Mouse (Mus musculus) CH12.LX (cell line): ENCODE measurements around the gene March10. TPM values are rescaled to one million over a fixed set of nuclear protein-coding genes. Genes with fewer than 3 reads are reported as not detected.

ENCODE experiments used
- DNase-seq: peaks from one replicate; pipeline ENCODE4 v3.0.0-alpha.2; 2013; ENCODE audit errors: extremely low read depth
- H3K27ac ChIP-seq: 2 replicates; pipeline ENCODE4 v1.5.1; 2012; ENCODE audit warnings: low read depth, mild to moderate bottlenecking, control low read depth, moderate library complexity; ENCODE audit not compliant: insufficient read depth
- H3K27me3 ChIP-seq: replicated peaks from 2 replicates; pipeline ENCODE3; 2012; ENCODE audit warnings: inconsistent platforms
- H3K36me3 ChIP-seq, 2 experiments: replicated peaks in 1 of 2; 2 replicates each; pipeline versions ENCODE3 to v1.6.1; 2012; ENCODE audit warnings: inconsistent platforms in 1 of 2, low read length in 1 of 2, mild to moderate bottlenecking in 1 of 2, mixed read lengths in 1 of 2, moderate library complexity in 1 of 2; ENCODE audit not compliant: control insufficient read depth in 1 of 2, insufficient read depth in 1 of 2
- H3K4me1 ChIP-seq, 2 experiments: 2 replicates each; pipeline ENCODE4 v1.6.1; 2012; ENCODE audit warnings: inconsistent platforms in 1 of 2, moderate library complexity in 1 of 2; ENCODE audit not compliant: insufficient read depth in 2 of 2, control insufficient read depth in 1 of 2
- H3K4me2 ChIP-seq: 2 replicates; pipeline ENCODE4 v1.6.1; 2012; ENCODE audit warnings: low read depth, mild to moderate bottlenecking, control low read depth; ENCODE audit not compliant: poor library complexity, insufficient read depth, severe bottlenecking
- H3K4me3 ChIP-seq, 3 experiments: fragments of 150-350 bp in 1 of 3; sonication (generic) in 1 of 3; replicated peaks in 1 of 3; 2 replicates each; pipeline versions ENCODE3 to v1.5.1; 2011 to 2012; ENCODE audit warnings: low read depth in 2 of 3, low read length in 2 of 3, mild to moderate bottlenecking in 2 of 3, moderate library complexity in 2 of 3, control low read depth in 1 of 3, improper control_type of control experiment in 1 of 3, inconsistent platforms in 1 of 3, mixed read lengths in 1 of 3; ENCODE audit not compliant: poor library complexity in 1 of 3
- H3K79me2 ChIP-seq: replicated peaks from 2 replicates; pipeline ENCODE4 v1.6.1; 2012; ENCODE audit warnings: mild to moderate bottlenecking, moderate library complexity; ENCODE audit not compliant: control insufficient read depth, poor library complexity, insufficient read depth, severe bottlenecking; ENCODE audit errors: extremely low read depth
- H3K9ac ChIP-seq: 2 replicates; pipeline ENCODE4 v1.6.1; 2012; ENCODE audit warnings: low read depth, mild to moderate bottlenecking, control low read depth, moderate library complexity; ENCODE audit not compliant: insufficient read depth
- H3K9me3 ChIP-seq: replicated peaks from 2 replicates; pipeline ENCODE3; 2012; ENCODE audit warnings: low read length, inconsistent platforms, mixed read lengths
- E2F4 ChIP-seq: IDR thresholded peaks from 2 replicates; pipeline ENCODE4 v1.6.1; 2011; ENCODE audit warnings: low read depth, low read length, improper control_type of control experiment; ENCODE audit not compliant: insufficient replicate concordance
- ETS1 ChIP-seq: conservative IDR thresholded peaks from 2 replicates; pipeline ENCODE4 v1.6.1; 2012; ENCODE audit warnings: low read depth, mild to moderate bottlenecking, inconsistent platforms, low read length, improper control_type of control experiment, moderate library complexity
- GABPA ChIP-seq: IDR thresholded peaks from 2 replicates; pipeline ENCODE4 v1.6.1; 2012; ENCODE audit warnings: low read depth, low read length, improper control_type of control experiment, inconsistent platforms; ENCODE audit not compliant: insufficient replicate concordance
- HCFC1 ChIP-seq: IDR thresholded peaks from 2 replicates; pipeline ENCODE4 v1.6.1; 2012; ENCODE audit warnings: low read depth, mild to moderate bottlenecking, inconsistent platforms, low read length, improper control_type of control experiment
- IRF4 ChIP-seq: IDR thresholded peaks from 2 replicates; pipeline ENCODE4 v1.6.1; 2014; ENCODE audit warnings: low read depth, mild to moderate bottlenecking, inconsistent platforms, low read length, improper control_type of control experiment
- JUN ChIP-seq: IDR thresholded peaks from 2 replicates; pipeline ENCODE4 v1.6.1; 2011; ENCODE audit warnings: low read depth, mild to moderate bottlenecking, low read length, improper control_type of control experiment, moderate library complexity; ENCODE audit not compliant: insufficient read depth
- JUND ChIP-seq: conservative IDR thresholded peaks from 2 replicates; pipeline ENCODE4 v1.6.1; 2011; ENCODE audit warnings: low read depth, low read length, improper control_type of control experiment
- MAFK ChIP-seq: IDR thresholded peaks from 2 replicates; pipeline ENCODE4 v1.6.1; 2011; ENCODE audit warnings: low read length, improper control_type of control experiment; ENCODE audit not compliant: insufficient replicate concordance
- MAX ChIP-seq: IDR thresholded peaks from 2 replicates; pipeline ENCODE4 v1.6.1; 2011; ENCODE audit warnings: low read length, improper control_type of control experiment
- MEF2A ChIP-seq: IDR thresholded peaks from 2 replicates; pipeline ENCODE4 v1.6.1; 2014; ENCODE audit warnings: low read depth, mild to moderate bottlenecking, inconsistent platforms, low read length, improper control_type of control experiment, borderline replicate concordance
- MXI1 ChIP-seq: IDR thresholded peaks from 2 replicates; pipeline ENCODE4 v1.6.1; 2011; ENCODE audit warnings: mild to moderate bottlenecking, low read depth, low read length, improper control_type of control experiment
- NRF1 ChIP-seq: IDR thresholded peaks from 2 replicates; pipeline ENCODE4 v1.6.1; 2014; ENCODE audit warnings: low read depth, mild to moderate bottlenecking, inconsistent platforms, low read length, improper control_type of control experiment, moderate library complexity
- POLR2A ChIP-seq: IDR thresholded peaks from 2 replicates; pipeline ENCODE4 v1.6.1; 2011; ENCODE audit warnings: low read depth, mild to moderate bottlenecking, improper control_type of control experiment, low read length
- RCOR1 ChIP-seq: conservative IDR thresholded peaks from 2 replicates; pipeline ENCODE4 v1.6.1; 2012; ENCODE audit warnings: low read depth, mild to moderate bottlenecking, inconsistent platforms, low read length, improper control_type of control experiment
- SIN3A ChIP-seq: IDR thresholded peaks from 2 replicates; pipeline ENCODE4 v1.6.1; 2012; ENCODE audit warnings: low read length, improper control_type of control experiment, inconsistent platforms
- TCF12 ChIP-seq: IDR thresholded peaks from 2 replicates; pipeline ENCODE4 v1.6.1; 2014; ENCODE audit warnings: low read depth, mild to moderate bottlenecking, inconsistent platforms, low read length, improper control_type of control experiment
- UBTF ChIP-seq: IDR thresholded peaks from 2 replicates; pipeline ENCODE4 v1.6.1; 2012; ENCODE audit warnings: low read depth, mild to moderate bottlenecking, inconsistent platforms, low read length, improper control_type of control experiment, moderate library complexity
- USF1 ChIP-seq: IDR thresholded peaks from 2 replicates; pipeline ENCODE4 v1.6.1; 2014; ENCODE audit warnings: low read depth, mild to moderate bottlenecking, inconsistent platforms, low read length, improper control_type of control experiment
- USF2 ChIP-seq: conservative IDR thresholded peaks from 2 replicates; pipeline ENCODE4 v1.6.1; 2011; ENCODE audit warnings: low read depth, low read length, improper control_type of control experiment
- ZKSCAN1 ChIP-seq: IDR thresholded peaks from 2 replicates; pipeline ENCODE4 v1.6.1; 2012; ENCODE audit warnings: low read depth, inconsistent platforms, low read length, improper control_type of control experiment, borderline replicate concordance
- ZMIZ1 ChIP-seq: IDR thresholded peaks from 2 replicates; pipeline ENCODE4 v1.6.1; 2012; ENCODE audit warnings: low read depth, mild to moderate bottlenecking, inconsistent platforms, low read length, improper control_type of control experiment
- ZNF384 ChIP-seq: IDR thresholded peaks from 2 replicates; pipeline ENCODE4 v1.6.1; 2012; ENCODE audit warnings: low read depth, low read length, improper control_type of control experiment, inconsistent platforms
- dilution Hi-C: fragments of 300-500 bp; cut with MboI; formaldehyde crosslinking; loops from 2 replicates; pipeline ENCODE4 v1.14.3; 2020; ENCODE audit warnings: low sequenced_read_pairs; ENCODE audit not compliant: extremely low pct_unique_long_range_greater_than_20kb, extremely low pct_ligation_motif_present
- in situ Hi-C: fragments of 300-500 bp; cut with MboI; formaldehyde crosslinking; loops from 3 replicates; pipeline ENCODE4 v1.14.3; 2019; ENCODE audit warnings: low sequenced_read_pairs, low pct_ligation_motif_present, low pct_unique_long_range_greater_than_20kb, mixed read lengths
- polyA plus RNA-seq: library from polyadenylated mRNA; unstranded; fragments of >175 nt; gene quantifications from 2 replicates; pipeline ENCODE4 v1.2.1, GENCODE M21; 2012; ENCODE audit warnings: low read depth; ENCODE audit not compliant: insufficient read length
- total RNA-seq, 2 experiments: library from RNA; depleted of rRNA; stranded (reverse); fragments of 300-350 nt in 1 of 2; fragments of >200 nt in 1 of 2; gene quantifications; 2 replicates each; pipeline ENCODE4 v1.2.3; 2012 to 2014

Gene March10
- total and polyA plus RNA-seq, 3 experiments, result not detected

DNA sequence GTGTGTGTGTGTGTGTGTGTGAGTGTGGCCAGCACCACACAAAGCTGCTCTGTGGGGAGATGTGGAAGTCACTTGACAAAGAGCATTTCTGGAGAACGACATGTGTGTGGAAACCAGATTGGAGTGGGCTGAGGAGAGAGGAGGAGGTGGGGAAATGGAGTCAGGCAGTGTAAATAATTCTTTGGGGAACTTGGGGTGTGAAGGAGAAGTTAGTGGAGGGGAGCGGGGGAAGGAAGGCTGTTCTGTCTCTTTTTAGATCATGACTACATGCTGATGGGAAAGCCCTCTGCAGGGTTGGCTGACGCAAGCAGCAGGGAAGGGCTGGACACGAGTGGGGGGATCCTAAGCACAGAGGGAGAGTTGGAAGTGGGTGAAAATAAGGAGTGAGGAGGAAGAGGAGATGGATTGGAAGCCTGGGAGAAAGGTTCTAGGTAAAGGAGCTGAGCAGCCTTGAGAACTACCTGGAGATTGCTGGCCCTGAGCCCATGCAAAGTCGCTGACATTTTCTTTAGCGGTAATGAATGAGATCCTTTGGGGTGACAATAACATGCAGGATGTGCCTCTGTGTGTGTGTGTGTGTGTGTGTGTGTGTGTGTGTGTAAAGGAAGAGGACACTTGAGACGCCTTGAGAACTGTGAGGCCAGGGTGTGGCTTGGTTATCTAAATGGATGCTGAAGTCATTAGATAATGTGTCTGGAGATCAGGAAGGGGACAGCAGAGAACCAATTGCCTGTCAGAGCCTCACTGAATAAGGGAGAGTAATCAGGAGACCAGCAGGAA lies 35.7 kb downstream of the March10 start:
- Histone ChIP-seq H3K9me3 (no peaks in the 10 kb centered on the region), H3K4me3 (no peak overlapping the region), H3K4me2 (peak overlapping the region; percentile 30), H3K27ac (no peak overlapping the region), H3K36me3 (no peaks in the 10 kb centered on the region), H3K4me1 (peaks cover 12 to 31% of the 10 kb centered on the region in 2 experiments), H3K27me3 (no peaks in the 10 kb centered on the region), H3K79me2 (no peaks in the 10 kb centered on the region)
- in situ Hi-C loops, result no loop called here
- dilution Hi-C loops, result no loop called here
- DNase-seq, result no peak
- TF ChIP-seq ETS1 (no peak), MEF2A (peak; percentile 72)
- TF ChIP-seq, all 38 proteins: peak for 1
- H3K9ac ChIP-seq, result no peak overlapping the region

DNA sequence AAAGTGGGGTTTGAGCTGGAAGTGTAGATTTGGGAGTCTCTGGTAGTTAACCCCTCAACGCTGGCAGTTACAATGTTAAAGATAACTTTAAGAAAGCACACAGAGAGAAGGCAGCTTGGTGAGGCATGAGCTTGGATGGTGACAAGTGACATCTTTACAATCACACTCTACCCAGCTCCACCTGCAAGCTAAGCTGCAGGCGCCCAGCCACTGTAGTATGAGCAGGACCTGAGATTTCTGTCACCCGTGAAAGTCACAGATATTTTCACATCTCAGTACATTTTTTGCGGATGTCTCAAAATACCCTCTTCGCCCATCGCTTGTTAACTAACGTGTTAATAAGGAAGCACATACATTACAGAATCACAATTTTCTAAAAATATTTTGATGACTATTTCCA lies 36.6 kb downstream of the March10 start:
- no peak overlapping the region for H3K9ac ChIP-seq
- H3K9me3 ChIP-seq, result no peaks in the 10 kb centered on the region
- DNase-seq, result no peak
- TF ChIP-seq ZNF384 (no peak), USF1 (no peak), MAFK (no peak), POLR2A (no peak), ZKSCAN1 (no peak), UBTF (no peak), IRF4 (no peak), RCOR1 (no peak), E2F4 (no peak), MAX (no peak), JUND (no peak), ZMIZ1 (no peak), USF2 (no peak), TCF12 (no peak), NRF1 (no peak), MXI1 (no peak), HCFC1 (no peak), JUN (no peak), GABPA (no peak), SIN3A (no peak)
- in situ Hi-C loops, result no loop called here
- no peak overlapping the region for H3K4me3 ChIP-seq
- H3K36me3 ChIP-seq, result no peaks in the 10 kb centered on the region
- no peak overlapping the region for H3K27ac ChIP-seq
- peaks cover 12 to 30% of the 10 kb centered on the region in 2 experiments for H3K4me1 ChIP-seq
- dilution Hi-C loops, result no loop called here
- no peaks in the 10 kb centered on the region for H3K27me3 ChIP-seq
- H3K4me2 ChIP-seq, result no peak overlapping the region; the same call in 1 of the 2 replicates
- H3K79me2 ChIP-seq, result no peaks in the 10 kb centered on the region
